Comparison of ENCODE assay signal across 29 mouse cellular contexts in the genomic region with DNA sequence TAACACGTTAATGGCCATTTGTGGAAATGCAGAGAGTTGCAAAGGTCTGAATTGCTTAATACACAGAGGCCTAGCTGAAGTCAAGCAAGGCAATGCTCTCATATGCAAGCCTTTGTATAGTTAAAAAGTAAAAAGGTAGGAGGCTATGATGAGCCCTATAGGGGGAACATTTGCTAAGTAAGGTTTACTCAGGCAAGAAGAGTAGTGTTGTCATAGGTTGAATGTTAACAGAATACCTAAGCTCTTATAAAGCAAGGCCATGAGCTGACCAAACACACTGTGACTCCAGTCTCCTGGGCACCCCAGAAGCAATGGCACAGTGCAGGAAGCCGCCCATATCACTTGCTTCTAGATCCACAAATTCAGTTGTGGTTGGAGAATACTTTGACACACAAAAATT.
"Had no signal": no experiment of that assay in that cellular context is flagged by ENCODE, and none has a peak within 500 bp of the region (broad histone marks: within the 10 kb centered on the region; RNA-seq: fewer than 3 reads in every experiment).

No protein-coding gene starts in this region.

- ATAC-seq: hindbrain, embryonic 16.5 days; hindbrain, postnatal 0 days; inflammation-experienced regulatory T-cells, adult 6 months; intestine, embryonic 15.5 days; intestine, embryonic 16.5 days; intestine, postnatal 0 days had no signal

- H3K27ac ChIP-seq: heart, embryonic 10.5 days; heart, embryonic 13.5 days; heart, embryonic 15.5 days; hindbrain, embryonic 10.5 days; hindbrain, embryonic 12.5 days; hindbrain, embryonic 13.5 days; hindbrain, embryonic 14.5 days; hindbrain, embryonic 15.5 days; hindbrain, postnatal 0 days; intestine, embryonic 15.5 days; kidney, postnatal 0 days; layer of hippocampus, adult 2 months; left cerebral cortex, adult 2 months had no signal

- H3K36me3 ChIP-seq: heart, embryonic 10.5 days; heart, embryonic 12.5 days; heart, embryonic 13.5 days; heart, embryonic 15.5 days; hindbrain, embryonic 10.5 days; hindbrain, embryonic 12.5 days; hindbrain, embryonic 13.5 days; hindbrain, embryonic 15.5 days; intestine, embryonic 15.5 days had no signal

- H3K9ac ChIP-seq: heart, embryonic 12.5 days; heart, embryonic 13.5 days; heart, embryonic 15.5 days; hindbrain, embryonic 12.5 days; hindbrain, embryonic 13.5 days; hindbrain, embryonic 14.5 days; hindbrain, embryonic 15.5 days; intestine, embryonic 15.5 days had no signal

- DNase-seq: heart, postnatal 10 days; heart, postnatal 14 days; heart, postnatal 36 days; heart, postnatal 4 days; kidney, adult 11 months; kidney, adult 18-20 months; kidney, adult 2 months; kidney, adult 9 months; layer of hippocampus, adult 9-11 months; layer of hippocampus, postnatal 36 days had no signal

- H3K4me2 ChIP-seq: heart, embryonic 11.5 days; heart, embryonic 12.5 days; heart, embryonic 13.5 days; heart, embryonic 15.5 days; hindbrain, embryonic 12.5 days; hindbrain, embryonic 13.5 days; hindbrain, embryonic 14.5 days; hindbrain, embryonic 15.5 days; intestine, embryonic 15.5 days had no signal

- H3K9me3 ChIP-seq: heart, embryonic 10.5 days; heart, embryonic 12.5 days; heart, embryonic 13.5 days; heart, embryonic 15.5 days; hindbrain, embryonic 10.5 days; hindbrain, embryonic 12.5 days; hindbrain, embryonic 13.5 days; hindbrain, embryonic 15.5 days; intestine, embryonic 15.5 days had no signal

- H3K27me3 ChIP-seq: heart, embryonic 12.5 days; heart, embryonic 13.5 days; heart, embryonic 15.5 days; hindbrain, embryonic 12.5 days; hindbrain, embryonic 13.5 days; hindbrain, embryonic 15.5 days; intestine, embryonic 15.5 days had no signal

- H3K4me1 ChIP-seq: heart, embryonic 10.5 days; hindbrain, embryonic 10.5 days; intestine, embryonic 15.5 days had no signal

- H3K4me3 ChIP-seq: heart, embryonic 10.5 days; heart, embryonic 12.5 days; heart, embryonic 13.5 days; heart, embryonic 15.5 days; hindbrain, embryonic 10.5 days; hindbrain, embryonic 12.5 days; hindbrain, embryonic 13.5 days; hindbrain, embryonic 15.5 days; intestine, embryonic 15.5 days; layer of hippocampus, adult 2 months; left cerebral cortex, adult 2 months had no signal
